Mouse (Mus musculus) duodenum, adult 2 months (tissue): Measurements from ENCODE around the gene Vstm2b. TPM values are rescaled to one million over a fixed set of nuclear protein-coding genes. Genes with fewer than 3 reads are reported as not detected.

ENCODE experiments used
- polyA plus RNA-seq: library from polyadenylated mRNA; depleted of rRNA; stranded (reverse); fragments of >200 nt; gene quantifications from 2 replicates; pipeline ENCODE4 v1.2.3, GENCODE M21; 2012; ENCODE audit warnings: low replicate concordance; rRNA removed

Vstm2b gene
- 0.20 and 34.0 TPM in 2 replicates for polyA plus RNA-seq

GRCm38 (mm10) chr7:40898096-40898710 lies at the start of gene Vstm2b:
TSS of gene Vstm2b (plus strand) at chr7:40898328.

Other genes with a start within 250 kb of the Vstm2b start
- gene 4930433I11Rik, start 89.2 kb downstream of the Vstm2b start, polyA plus RNA-seq = not detected in 2 replicates
- gene Gm4884, start 134.4 kb downstream of the Vstm2b start, polyA plus RNA-seq = not detected in 2 replicates